Mouse (Mus musculus) heart, adult 11 months (tissue): ENCODE data around the gene Tspear.

Source experiments
- DNase-seq: peaks from one replicate; pipeline ENCODE4 v3.0.0; 2022

Tspear gene

DNA sequence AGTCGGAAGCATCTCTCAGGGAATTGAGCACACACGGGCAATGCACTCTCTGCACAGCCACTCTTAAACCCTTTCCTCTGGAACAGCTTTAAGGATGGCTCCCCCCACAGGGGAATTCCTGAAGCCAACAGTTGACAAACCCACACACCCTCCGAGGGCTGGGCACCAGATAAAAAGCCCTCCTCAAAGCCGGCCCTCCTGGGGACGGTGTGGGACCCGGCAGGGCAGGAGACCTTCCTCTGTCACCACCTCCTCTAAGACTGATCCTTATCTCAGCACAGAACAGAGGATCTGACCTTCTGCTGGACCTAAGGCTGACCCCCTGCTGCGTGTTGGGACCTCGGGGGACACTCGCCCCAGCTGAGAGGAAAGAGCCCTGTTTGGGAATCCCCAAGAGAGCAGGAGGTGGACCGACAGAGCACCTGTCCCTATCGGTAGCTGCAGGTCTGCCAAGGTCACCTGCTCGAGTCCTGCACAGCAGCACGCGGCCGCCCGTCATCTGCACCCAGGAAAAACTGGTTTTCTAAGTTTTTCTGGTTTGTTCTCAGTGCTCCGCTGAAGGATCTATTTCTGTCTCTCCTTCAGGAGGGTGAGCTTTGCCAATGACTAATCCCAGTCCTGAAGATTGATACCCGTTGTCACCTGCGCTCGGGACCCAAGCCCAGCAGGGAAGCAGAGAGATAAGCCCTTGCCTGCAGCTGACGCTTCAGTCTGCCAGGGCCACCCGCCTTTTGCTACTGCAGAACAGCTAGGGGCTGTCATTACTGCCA lies at the start of gene Tspear:
TSS of gene Tspear (plus strand) at position 675 of the 770 bp plus-strand sequence.
- DNase-seq = no peak

DNA sequence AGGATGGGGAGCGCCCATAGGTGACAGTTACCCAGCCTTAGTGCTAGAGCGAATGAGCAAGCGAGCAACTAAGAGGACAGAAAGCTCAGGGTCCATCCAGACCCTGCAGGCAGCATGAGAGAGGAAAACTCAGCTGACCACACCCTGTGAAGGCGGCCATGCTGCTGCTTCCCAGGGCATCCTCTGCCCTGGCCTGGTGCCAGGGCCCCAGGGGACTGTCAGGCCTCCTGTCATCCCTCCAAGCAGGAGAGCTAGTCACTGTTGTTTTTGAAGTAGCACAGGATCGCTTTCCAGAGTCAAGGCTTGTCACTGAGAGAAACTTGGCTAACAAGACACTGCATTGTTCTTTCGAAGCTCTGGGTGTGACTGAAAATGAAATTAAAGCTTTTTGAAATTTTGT lies 47.4 kb upstream of the Tspear start:
- DNase-seq = peak; percentile 86

DNA sequence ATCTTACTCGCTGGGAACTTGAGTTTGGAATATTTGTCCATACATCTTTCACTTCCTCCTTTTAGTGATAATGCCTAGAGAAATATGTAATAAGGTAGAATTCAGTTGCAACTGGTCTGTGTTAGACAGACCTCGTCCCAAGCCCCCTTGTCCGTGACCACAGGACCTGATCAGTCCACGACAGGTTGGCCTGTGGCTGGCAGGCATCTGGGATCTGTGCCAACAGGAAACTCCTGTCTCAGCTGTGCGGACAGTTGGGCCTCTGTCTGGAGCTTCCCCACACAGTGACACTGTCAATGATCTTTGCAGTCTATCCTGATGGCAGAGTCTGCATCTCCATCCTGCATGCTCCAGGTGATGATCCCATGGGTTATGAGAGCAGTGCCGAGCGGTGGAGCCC lies 43.2 kb upstream of the Tspear start:
- no peak for DNase-seq

DNA sequence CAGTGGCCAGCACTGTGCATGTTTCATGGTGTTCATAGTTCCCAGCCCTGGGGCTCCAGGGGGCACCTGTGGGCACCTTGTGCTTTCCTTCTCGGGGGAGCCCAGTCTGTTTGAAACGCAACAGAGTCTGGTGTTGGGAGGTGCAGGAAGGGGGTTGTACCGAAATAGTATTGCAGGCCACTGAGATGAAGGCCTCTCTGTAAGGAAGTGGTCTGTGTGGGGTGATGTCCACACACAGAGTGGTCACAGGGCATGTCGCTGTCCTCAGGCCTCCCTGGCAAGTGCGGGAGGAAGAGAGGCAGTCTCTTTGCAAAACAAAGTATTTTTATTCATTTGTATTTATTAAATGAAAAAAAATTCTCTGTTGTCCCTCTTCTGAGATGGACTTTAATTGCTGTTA lies 40.8 kb upstream of the Tspear start:
- DNase-seq = no peak

DNA sequence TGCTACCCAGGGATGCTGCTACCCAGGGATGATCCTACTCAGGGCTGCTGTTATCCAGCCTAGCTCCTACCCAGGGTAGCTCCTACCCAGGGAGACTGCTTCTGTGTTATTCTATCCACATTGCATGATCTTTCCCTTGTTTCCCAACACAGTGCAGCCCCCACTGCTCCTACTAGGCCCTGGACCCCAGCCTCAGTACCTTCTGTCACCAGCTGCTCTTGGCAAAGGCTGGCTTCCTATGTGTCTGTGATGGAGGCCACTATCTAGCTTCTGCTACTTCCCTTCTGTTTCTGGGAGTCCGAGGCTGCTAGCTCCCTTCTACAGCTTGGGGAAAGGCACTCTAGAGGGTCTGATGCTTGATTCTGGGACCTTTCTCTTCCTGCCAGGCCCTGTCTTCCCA lies 38.9 kb upstream of the Tspear start:
- DNase-seq = no peak

DNA sequence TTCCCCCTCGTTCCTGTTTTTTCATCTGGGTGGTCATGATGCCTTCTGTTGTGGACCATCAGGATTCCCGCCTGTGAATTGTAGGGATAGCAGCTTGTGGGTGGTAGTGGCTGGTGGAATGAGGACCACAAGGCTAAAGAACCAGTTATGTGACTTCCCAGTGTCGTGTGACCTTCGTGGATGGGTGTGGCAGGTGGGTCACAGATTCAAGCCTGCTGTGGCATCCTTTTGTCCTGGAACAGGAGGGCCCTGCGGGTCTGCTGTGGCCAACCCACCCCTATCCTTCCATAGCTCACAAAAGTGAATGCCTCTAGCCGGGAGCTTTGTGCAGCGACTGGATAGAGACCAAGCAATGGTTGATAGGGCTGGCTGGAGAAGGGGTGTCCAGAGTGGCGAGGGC lies 38.5 kb upstream of the Tspear start:
- DNase-seq = no peak

DNA sequence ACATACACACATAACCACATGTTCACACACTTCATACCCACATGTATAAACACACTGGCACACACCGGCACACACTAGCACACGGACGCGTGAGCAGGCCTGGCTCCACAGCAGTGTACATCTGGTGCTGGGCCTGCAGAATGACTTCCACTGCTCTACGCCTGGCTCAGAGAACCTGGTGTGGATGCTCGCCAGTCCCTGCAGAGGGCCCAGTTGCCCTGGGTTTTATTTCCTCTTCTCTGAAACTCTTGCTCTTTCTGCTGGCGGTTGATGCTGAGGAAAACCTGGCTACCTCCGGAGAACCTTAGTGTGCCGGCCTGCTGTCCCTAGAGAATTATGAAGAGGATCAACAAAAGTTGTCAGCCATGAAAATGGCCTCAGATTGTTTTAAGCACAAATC lies 34.3 kb upstream of the Tspear start:
- no peak for DNase-seq

DNA sequence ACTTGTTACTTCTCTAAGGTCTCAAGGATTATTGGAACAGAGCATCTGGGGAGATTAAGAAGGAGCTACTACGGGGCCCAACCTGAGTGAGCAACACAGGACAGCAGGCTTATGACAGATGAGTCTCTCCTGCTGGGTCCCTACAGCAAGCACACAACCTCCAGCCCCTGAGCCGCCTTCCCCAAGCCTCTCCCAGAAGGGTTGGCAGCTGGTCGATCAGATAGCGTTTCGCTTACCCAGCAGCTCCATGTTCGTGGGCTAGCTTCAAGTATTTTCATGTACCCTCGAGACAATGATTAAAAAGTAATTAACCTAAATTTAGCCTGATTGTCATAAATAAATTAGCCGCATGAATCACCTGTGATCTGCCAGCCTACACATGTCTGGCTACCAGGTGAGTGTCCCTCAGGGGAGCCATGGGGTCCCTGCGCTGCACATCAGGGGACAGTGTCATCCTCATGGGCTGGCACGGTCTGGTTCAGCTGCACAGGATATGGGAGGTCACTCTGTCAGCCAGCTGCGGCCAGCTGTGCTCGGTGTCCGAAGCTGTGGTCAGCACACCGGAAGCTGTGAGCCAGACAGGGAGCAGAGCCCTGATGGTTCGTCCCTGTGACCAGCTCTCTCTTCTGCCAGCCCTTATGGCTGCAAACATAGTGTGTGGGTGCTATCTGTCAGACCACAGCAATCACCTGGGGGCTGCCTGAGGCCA lies 27.9 kb upstream of the Tspear start:
- peak; percentile 97 for DNase-seq

DNA sequence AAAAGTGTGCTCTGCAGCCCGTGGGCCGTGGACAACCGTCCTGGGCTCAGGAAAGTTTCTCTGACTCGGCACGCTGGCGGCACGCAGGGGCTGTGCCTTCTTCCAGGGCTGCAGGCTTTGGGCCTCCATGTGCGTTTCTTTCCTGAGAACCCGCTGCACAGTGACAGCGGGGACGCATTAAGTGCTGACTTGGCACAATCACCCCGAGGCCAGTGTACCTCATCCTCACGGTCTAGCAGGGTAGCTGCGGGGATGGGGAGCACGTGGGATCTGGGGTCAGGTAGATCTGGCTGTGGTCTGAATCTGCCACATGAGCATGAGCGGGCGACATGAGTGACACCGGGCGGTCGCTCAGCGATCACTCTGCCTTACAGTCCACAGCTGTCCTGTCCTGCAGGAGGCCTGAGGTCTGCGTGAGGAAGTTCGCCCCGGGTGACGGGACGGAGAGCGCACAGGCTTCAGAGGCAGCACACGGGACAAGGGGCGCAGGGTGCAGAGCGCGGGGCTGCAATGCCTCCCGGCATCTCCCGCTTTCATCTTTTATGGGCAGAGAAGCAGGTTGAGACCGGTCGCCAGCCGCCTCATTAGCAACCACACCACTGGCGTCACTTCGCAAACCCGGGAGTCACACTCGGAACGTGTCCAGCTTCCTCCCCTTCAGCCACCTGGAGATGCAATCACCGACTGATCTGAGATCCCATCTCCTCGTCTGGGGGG lies 22.3 kb upstream of the Tspear start:
- DNase-seq = no peak

DNA sequence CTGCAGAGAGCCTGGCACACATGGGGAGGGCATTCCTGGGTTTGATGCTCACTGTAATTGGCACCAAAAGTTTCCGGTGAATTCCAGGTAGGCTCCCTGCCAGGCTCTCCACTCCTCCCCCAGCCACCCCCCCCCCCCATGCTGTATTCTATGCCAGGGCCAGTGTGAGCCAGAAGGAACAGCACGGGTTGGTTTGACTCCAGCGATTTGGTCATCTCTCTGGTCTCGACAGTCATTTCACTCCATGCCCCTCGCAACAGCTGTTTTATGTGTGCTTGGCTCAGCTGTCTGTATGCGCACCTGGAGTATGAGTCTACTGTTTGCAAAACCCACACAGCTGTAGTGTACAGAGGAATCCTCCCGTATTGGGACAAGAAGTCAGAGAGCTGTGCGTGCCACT lies 20.0 kb upstream of the Tspear start:
- DNase-seq = no peak

DNA sequence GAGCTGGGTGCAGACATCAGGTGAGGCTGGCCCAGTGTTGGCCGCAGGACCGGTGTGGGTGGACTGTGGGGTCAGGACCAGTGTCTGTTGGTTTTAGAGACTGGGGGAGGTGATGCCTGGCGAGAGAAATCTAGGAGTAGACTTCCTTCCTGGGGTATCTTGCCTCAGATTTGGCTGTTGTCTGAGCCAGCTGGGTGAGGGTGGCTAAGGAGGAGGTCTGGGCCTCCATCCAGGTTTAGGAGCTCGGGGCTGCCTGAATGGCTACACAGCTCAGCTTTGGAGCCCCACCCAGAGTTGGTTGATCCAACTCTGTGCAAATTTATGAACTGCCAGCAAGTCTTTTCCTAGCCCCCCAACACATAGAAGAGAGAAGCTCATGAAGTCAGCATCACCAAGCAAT lies 19.0 kb upstream of the Tspear start:
- no peak for DNase-seq

DNA sequence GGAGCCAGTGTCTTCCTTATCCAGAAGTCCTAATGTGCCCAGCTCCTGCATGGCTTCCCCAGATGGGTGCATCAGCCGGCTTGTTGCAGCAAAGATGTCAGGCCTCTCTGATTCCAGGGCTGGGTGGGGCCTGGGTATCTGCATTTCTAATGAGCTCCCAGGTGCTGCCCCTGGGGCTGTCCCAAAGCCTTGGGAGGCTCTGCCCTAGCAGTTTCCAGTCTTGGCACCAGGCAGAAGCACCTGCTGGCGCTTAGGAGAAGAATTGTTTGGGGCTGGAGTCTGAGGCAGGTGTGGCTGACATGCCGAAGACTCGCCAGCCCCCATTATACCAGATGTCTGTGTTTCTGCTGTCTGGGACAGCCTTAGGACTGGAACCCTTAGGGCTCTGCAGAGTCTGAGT lies 15.7 kb upstream of the Tspear start:
- no peak for DNase-seq

DNA sequence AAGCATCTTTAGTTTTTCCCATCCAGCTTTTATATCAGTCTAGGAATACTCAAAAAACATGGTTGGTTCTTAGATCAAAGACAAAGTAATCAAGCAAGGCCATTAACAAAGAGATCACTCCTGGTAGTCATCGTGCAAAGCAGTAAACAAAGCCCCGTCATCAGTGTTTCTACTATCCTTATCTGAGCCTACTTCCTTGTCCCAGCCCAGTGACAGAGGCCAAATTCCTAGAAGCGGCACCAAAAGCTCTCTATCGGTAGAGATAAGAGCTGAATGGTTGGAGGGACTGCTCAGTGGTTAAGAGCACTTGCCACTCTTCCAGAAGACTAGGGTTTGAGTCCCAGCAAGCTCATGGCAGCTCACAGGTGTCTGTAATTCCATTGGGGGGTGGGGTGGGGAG lies 14.8 kb upstream of the Tspear start:
- DNase-seq = no peak

DNA sequence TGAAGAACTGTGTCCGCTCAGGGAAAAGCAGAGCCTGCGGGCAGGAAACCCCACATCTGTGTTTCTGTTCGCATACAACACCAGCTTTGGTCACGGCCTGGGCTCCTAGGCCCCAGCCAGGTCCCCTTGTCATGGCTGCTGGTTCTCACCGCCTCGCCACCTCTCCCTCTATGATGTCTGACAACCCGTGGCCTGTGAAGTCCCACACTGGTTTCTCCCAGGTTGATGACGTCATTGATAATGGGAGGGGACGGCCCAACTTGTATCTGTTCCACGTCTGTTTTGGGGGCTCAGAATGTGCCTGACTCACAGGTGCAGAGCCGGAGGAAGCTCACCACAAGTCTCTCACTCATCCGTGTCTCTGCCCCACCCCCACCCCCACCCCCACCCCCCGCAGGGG lies 12.6 kb upstream of the Tspear start:
- no peak for DNase-seq

DNA sequence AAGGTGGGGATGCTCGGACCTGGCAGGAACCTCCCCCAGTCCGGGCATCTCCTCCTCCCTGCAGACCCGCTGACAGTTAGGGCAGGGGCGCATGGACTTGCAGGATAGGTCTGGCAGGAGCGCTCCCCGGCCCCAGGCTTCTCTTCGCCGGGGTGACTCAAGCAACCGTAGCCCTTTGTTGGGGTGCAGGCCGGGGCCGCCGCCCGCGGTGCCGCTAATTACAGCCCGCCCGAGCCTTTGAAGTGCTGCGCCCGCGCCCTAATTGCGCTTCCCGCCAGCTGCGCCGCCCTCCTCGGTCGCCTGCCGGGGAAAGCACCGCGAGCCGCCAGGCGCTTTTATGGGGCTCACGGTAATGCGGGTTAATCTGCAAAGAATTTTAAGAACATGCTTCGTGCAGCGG lies 8.8 kb upstream of the Tspear start:
- no peak for DNase-seq

DNA sequence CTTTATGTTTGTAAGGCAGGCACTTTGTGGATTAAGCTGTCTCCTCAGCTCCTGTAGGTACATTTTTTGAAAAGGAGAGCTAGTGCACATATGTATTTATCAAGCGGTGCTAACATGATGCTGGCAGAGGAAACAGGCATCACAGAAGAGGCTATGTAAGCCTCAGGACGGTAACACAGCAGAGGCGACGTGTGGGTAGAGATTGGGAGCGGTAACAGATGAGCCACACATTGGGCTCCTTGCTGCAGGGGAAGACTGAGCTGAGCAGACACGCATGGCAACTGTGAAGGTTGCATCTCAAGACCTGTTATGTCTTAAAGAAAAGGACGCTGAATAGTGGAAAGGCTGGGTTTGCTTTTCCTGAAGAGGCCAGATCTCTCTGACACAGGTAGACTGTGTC lies 3.4 kb upstream of the Tspear start:
- DNase-seq = no peak

DNA sequence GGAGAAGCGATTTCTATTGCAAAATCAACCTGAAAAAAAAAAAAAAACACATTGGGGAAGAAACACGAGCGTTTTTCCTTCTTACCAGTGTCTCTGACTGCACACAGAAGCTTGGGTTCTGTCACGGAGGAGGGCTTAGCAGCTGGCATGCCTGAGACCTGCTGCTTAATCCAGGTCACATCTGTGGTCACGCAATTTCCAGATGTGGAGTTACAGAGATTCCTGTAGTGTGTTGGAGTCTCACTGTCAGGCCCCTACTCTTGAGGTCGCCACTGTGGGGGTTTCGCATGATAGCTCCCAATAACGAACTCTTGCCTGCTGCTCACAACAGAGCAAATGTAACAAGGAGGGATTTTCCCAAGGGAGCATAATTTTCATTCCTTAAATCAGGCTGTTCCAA lies 2.2 kb upstream of the Tspear start:
- no peak for DNase-seq

DNA sequence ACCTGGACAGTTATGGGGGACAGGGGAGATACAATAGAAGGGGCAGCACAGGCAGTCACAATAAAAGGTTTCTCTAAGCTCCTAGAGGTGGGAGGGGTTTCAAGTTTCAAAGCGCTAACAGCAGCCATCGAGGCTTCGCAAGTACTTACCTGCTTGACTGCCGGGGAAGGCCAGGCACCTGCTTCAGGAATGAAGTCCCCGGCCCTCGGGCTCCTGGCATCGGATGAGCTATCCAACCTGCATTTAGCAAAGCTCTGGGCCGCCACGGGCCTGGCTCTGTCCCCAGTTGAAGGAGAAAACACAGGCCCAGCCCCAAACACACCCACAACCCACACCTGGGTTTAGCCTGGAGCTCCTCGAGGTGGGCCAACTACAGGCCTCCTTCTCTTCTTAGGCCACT lies 652 bp downstream of the Tspear start:
- DNase-seq = no peak

DNA sequence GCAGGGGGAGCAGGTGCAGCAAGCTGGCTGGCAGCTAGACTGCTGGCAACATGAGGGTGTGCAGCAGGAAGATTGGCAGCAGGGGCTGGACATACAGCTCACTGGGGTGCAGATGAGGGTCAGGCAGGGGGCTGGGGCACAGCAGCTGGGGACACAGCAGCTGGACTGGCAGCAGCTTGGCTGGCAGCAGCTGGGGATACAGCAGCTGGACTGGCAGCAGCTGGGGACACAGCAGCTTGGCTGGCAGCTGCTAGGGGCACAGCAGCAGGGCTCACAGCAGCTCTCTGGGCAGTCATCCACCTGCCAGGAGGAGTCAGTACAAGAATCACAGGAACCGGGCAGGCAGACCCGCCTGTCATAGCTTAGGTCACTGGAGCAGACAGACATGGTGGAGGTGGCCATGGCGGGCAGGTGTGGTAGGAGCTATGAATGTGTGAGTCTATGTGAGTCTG lies 4.0 kb downstream of the Tspear start, which contains the start of gene Gm19402:
TSS of gene Gm19402 (minus strand) at position 402 of the 452 bp plus-strand sequence.
- DNase-seq = peak; percentile 52

DNA sequence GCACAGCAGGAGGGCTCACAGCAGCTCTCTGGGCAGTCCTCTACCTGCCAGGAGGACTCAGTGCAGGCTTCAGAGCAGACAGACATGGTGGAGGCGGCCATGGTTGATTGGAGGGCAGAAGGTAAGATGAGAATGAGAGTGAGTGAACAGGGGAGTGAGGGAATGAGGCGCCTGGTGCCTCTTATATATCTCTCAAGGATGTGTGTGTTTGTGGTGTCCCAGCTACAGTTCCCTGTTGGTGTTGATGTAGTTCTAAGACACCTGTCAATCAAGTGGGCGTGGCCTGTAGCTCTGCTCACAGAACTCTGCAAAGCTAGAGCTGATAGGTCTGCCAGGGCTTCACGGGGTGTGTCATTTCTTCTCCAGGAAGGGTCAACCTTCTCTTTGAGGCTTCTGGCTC lies 10.8 kb downstream of the Tspear start, which contains the start of gene Gm9508:
TSS of gene Gm9508 (minus strand) at position 101 of the 400 bp plus-strand sequence.
- no peak for DNase-seq

DNA sequence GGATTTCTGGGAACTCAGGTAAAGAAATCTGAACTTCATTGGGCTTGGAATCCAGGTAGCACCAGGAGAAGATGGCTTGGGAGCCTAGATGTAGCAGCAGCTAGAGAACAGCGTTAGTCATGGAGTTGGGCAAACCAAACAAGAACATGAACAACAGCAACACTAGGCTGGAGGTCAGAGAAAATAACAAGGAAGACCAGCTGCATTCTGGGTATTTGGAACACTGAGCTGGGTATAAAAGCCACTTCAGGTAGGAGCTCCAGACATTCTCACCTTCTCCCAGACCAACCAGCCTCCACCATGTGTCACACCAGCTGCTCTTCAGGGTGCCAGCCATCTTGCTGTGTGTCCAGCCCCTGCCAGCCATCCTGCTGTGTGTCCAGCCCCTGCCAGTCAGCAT lies 20.0 kb downstream of the Tspear start, which contains the start of gene Gm10272:
TSS of gene Gm10272 (plus strand) at position 301 of the 400 bp plus-strand sequence.
- no peak for DNase-seq

DNA sequence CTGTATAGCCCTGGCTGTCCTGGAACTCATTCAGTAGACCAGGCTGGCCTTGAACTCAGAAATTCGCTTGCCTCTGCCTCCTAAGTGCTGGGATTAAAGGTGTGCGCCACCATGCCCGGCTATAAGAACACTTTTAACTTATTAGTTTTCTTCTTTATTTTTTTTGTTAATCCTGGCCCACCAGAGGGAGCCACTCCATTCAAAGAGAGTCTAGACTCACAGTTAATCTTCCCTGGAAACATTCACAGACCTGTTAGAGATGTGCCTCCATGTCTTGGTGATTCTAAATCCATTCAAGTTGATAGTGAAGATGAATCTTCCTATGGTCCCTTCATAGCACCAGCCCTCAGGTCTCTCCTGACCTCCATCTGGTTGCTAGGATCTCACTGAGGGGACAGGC lies 23.5 kb downstream of the Tspear start:
- no peak for DNase-seq

DNA sequence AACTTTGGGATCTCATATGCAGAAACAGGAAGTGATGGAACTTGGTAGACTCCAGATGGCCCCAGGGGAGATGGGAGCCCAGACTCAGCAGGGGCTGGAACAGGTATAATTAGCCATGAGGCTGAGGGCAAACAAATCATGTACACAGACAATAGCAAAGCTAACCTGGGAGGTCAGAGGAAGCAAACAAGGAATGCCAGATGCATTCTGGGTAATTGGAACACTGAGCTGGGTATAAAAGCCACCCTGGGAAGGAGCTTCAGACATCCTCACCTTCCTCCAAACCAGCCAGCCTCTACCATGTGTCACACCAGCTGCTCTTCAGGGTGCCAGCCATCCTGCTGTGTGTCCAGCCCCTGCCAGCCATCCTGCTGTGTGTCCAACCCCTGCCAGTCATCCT lies 24.8 kb downstream of the Tspear start, which contains the start of gene Gm10024:
TSS of gene Gm10024 (plus strand) at position 301 of the 400 bp plus-strand sequence.
- peak; percentile 83 for DNase-seq

DNA sequence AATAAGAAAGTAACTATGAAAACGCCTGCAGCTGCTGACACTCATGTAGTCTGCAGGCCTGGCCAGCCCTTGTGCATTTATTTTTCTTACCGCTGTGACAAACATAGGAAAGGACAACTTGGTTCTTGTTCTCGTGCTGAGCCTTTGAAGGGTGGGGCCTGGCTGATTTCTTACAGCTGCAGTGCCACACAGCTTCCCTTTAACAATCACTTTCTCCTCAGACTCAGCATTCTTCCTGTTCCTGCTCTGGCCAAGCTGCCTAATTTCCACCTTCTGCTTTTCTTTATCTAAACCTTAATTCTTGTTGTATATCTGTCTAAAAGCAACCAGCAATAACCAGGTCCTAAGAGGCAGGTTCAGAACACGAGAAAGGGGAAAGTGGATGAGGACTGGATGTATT lies 27.4 kb downstream of the Tspear start:
- DNase-seq = no peak
